Mouse (Mus musculus) lung, postnatal 0 days (tissue): ENCODE measurements around the gene Cadps.

Source experiments
- CTCF ChIP-seq: IDR thresholded peaks from 2 replicates; pipeline ENCODE4 v1.5.1; 2016; ENCODE audit warnings: antibody characterized with exemption, mild to moderate bottlenecking
- EP300 ChIP-seq: IDR thresholded peaks from 2 replicates; pipeline ENCODE4 v1.6.1; 2016; ENCODE audit warnings: antibody characterized with exemption, mild to moderate bottlenecking, control low read depth

- TF ChIP-seq CTCF = no peak
- no peak for TF ChIP-seq EP300
These were observed 434.6 kb downstream of the Cadps start for GRCm38 (mm10) chr14:12388192-12388795.
